Mouse (Mus musculus) neural tube, embryonic 12.5 days (tissue): ENCODE results near the gene Rap2c. TPM values are rescaled to one million over a fixed set of nuclear protein-coding genes. Genes with fewer than 3 reads are reported as not detected.

ENCODE experiments used
- ATAC-seq: fragments of 200-750 bp; cut with Nextera tagmentation; 2 replicates; pipeline ENCODE4 v1.8.0; 2017; ENCODE audit warnings: low read depth, mild to moderate bottlenecking, moderate TSS enrichment, moderate library complexity; ENCODE audit not compliant: low FRiP score
- H3K27ac ChIP-seq: fragments of 300-500 bp; sonication (generic); 2 replicates; pipeline ENCODE4 v1.5.1; 2016
- H3K27me3 ChIP-seq: fragments of 300-500 bp; sonication (generic); replicated peaks from 2 replicates; pipeline ENCODE4 v1.6.1; 2016; ENCODE audit warnings: mild to moderate bottlenecking
- H3K36me3 ChIP-seq: fragments of 300-500 bp; sonication (generic); 2 replicates; pipeline ENCODE4 v1.6.1; 2016; ENCODE audit warnings: mild to moderate bottlenecking
- H3K4me1 ChIP-seq: fragments of 300-500 bp; sonication (generic); 2 replicates; pipeline ENCODE4 v1.6.1; 2016
- H3K4me2 ChIP-seq: fragments of 300-500 bp; sonication (generic); replicated peaks from 2 replicates; pipeline ENCODE4 v1.6.1; 2016; ENCODE audit warnings: mild to moderate bottlenecking
- H3K4me3 ChIP-seq: fragments of 300-500 bp; sonication (generic); 2 replicates; pipeline ENCODE4 v1.5.1; 2016
- H3K9ac ChIP-seq: fragments of 300-500 bp; sonication (generic); 2 replicates; pipeline ENCODE4 v1.6.1; 2016; ENCODE audit warnings: mild to moderate bottlenecking
- H3K9me3 ChIP-seq: fragments of 300-500 bp; sonication (generic); 2 replicates; pipeline ENCODE4 v1.6.1; 2016; ENCODE audit warnings: mild to moderate bottlenecking
- WGBS: fragments of 180-500 bp; shearing (Covaris S2); methylation state at CpG from one replicate; pipeline ENCODE4 v1.1.7; 2016; 5-methylcytosine and 5-hydroxymethylcytosine counted together
- polyA plus RNA-seq: library from polyadenylated mRNA; unstranded; fragments of >200 nt; fragmentation: Nextera tagmentation; extraction: Ambion mirVana; gene quantifications from 2 replicates; pipeline ENCODE4 v1.2.1, GENCODE M21; 2016

The Rap2c gene
- polyA plus RNA-seq, 1 experiment from 2014 or later, result 25.8 TPM

- no peaks in the 10 kb centered on the region for H3K27me3 ChIP-seq
- H3K9ac ChIP-seq, result no peak overlapping the region
- no peaks in the 10 kb centered on the region for H3K4me1 ChIP-seq
- H3K4me2 ChIP-seq, result peak overlapping the region; percentile 62
- no peak overlapping the region for H3K27ac ChIP-seq
- H3K9me3 ChIP-seq, result no peaks in the 10 kb centered on the region
- 36% methylated on average over 12 of the region's 12 CpGs for WGBS
- H3K4me3 ChIP-seq, result peak overlapping the region; percentile 56
- no peaks in the 10 kb centered on the region for H3K36me3 ChIP-seq
- ATAC-seq, result no peak
Observed at GRCm38 (mm10) chrX:51016926-51017325, 892 bp downstream of the Rap2c start.

- Histone ChIP-seq H3K4me3 (no peak overlapping the region), H3K27me3 (no peaks in the 10 kb centered on the region), H3K4me1 (no peaks in the 10 kb centered on the region), H3K9me3 (no peaks in the 10 kb centered on the region), H3K27ac (no peak overlapping the region), H3K9ac (no peak overlapping the region), H3K4me2 (no peak overlapping the region), H3K36me3 (no peaks in the 10 kb centered on the region)
- no peak for ATAC-seq
- WGBS, result 72% methylated on average over 2 of the region's 2 CpGs
Observed at GRCm38 (mm10) chrX:51012280-51012679, 5.5 kb downstream of the Rap2c start.

DNA sequence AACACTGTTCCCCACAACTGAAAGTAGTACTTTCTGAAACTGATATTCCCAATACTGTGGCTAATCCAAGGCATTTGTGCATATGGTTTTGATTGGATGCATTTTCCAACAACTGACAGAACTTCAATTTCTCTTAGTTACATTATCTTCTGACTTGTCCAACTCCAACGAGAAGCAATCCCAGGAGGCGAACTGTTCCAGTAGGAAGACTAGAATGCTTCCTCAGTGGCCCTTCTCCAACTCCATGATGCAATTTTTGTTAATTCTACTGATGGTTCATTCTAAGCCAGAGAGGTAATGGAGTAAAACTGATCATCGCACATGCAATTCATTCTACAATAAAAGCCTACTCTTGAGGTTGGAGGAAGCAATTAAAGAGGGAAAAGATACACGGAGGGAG, 7.5 kb downstream of the Rap2c start:
- WGBS, result 81% methylated on average over 4 of the region's 4 CpGs
- Histone ChIP-seq H3K4me3 (no peak overlapping the region), H3K4me2 (no peak overlapping the region), H3K4me1 (no peaks in the 10 kb centered on the region), H3K27me3 (no peaks in the 10 kb centered on the region), H3K27ac (no peak overlapping the region), H3K9me3 (no peaks in the 10 kb centered on the region), H3K9ac (no peak overlapping the region), H3K36me3 (no peaks in the 10 kb centered on the region)
- ATAC-seq, result no peak

- H3K27me3 ChIP-seq, result no peaks in the 10 kb centered on the region
- H3K4me2 ChIP-seq, result no peak overlapping the region
- H3K9ac ChIP-seq, result no peak overlapping the region
- ATAC-seq, result no peak
- WGBS, result 85% methylated on average over 6 of the region's 6 CpGs
- H3K4me1 ChIP-seq, result no peaks in the 10 kb centered on the region
- H3K27ac ChIP-seq, result no peak overlapping the region
- no peak overlapping the region for H3K4me3 ChIP-seq
- H3K36me3 ChIP-seq, result no peaks in the 10 kb centered on the region
- no peaks in the 10 kb centered on the region for H3K9me3 ChIP-seq
Observed at GRCm38 (mm10) chrX:51000791-51001190, 17.0 kb downstream of the Rap2c start.

DNA sequence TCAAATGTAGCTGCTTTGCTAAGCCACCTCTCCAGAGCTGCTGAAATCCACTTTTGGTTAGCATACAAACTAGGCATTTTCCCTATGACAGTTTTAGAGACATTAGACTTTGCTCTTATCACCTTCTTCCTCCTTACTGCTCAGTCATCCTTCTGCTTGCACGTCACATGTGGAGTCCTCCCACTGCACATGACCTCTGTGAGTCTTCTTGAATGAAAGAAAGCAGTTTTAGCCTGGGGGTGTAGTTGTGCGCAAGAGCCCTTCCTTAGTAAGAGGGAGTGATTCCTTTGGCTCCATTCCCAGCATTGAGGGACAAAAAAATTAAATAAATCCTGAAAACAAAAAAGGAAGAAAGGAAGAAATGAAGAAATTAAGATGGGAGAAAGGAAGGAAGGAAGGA, 22.5 kb downstream of the Rap2c start:
- H3K9me3 ChIP-seq, result no peaks in the 10 kb centered on the region
- 84% methylated on average over 2 of the region's 2 CpGs for WGBS
- no peaks in the 10 kb centered on the region for H3K27me3 ChIP-seq
- no peak overlapping the region for H3K27ac ChIP-seq
- no peaks in the 10 kb centered on the region for H3K36me3 ChIP-seq
- no peak overlapping the region for H3K4me2 ChIP-seq
- H3K4me3 ChIP-seq, result no peak overlapping the region
- no peak overlapping the region for H3K9ac ChIP-seq
- ATAC-seq, result no peak
- H3K4me1 ChIP-seq, result no peaks in the 10 kb centered on the region

DNA sequence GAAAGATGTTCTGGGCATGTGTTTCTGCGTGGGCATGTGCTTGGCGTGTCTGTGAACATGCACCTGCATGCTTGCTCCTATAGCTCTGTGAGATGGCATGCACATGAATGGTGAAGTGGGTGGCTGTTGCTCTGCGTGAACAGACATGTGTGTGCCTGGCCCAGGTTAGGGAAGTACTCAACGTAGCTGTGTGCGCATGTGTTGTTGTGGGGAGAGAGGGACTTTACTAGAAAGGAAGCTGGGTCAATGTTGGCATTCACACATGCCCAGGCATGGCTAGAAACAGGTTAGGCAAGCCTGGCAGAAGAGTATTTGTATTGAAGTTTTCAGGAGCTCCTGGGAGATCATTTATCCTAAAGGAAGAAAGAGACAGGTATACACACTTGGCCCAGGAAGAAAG, 26.5 kb downstream of the Rap2c start:
- no peak overlapping the region for H3K4me3 ChIP-seq
- H3K4me2 ChIP-seq, result no peak overlapping the region
- no peaks in the 10 kb centered on the region for H3K4me1 ChIP-seq
- no peaks in the 10 kb centered on the region for H3K9me3 ChIP-seq
- WGBS, result 94% methylated on average over 5 of the region's 5 CpGs
- no peaks in the 10 kb centered on the region for H3K36me3 ChIP-seq
- no peak overlapping the region for H3K9ac ChIP-seq
- H3K27me3 ChIP-seq, result no peaks in the 10 kb centered on the region
- ATAC-seq, result no peak
- H3K27ac ChIP-seq, result no peak overlapping the region

DNA sequence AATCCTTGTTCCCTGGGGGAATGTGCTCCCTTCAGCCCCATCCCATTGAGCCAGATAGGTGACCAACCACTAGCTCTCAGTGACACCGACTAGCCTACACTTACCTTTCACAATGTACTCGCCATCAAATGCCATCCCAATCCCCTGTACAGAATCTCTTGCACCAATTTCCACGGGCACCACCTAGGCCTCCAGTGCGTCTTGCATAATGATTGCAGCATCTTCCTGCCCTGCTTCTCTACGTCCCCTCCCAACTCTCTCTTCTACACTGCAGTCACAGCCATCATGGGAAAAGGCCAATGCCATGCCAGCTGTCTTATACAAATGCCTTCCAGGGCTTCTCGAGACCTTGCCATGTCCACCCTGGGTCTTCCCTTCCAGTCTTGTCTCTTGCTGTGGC, 27.9 kb downstream of the Rap2c start:
- no peaks in the 10 kb centered on the region for H3K36me3 ChIP-seq
- WGBS, result 86% methylated on average over 6 of the region's 6 CpGs
- no peak overlapping the region for H3K9ac ChIP-seq
- H3K27me3 ChIP-seq, result no peaks in the 10 kb centered on the region
- ATAC-seq, result no peak
- no peak overlapping the region for H3K27ac ChIP-seq
- H3K4me3 ChIP-seq, result no peak overlapping the region
- no peaks in the 10 kb centered on the region for H3K9me3 ChIP-seq
- H3K4me2 ChIP-seq, result no peak overlapping the region
- H3K4me1 ChIP-seq, result no peaks in the 10 kb centered on the region

GRCm38 (mm10) chrX:50988581-50988980, 29.2 kb downstream of the Rap2c start:
- Histone ChIP-seq H3K36me3 (no peaks in the 10 kb centered on the region), H3K9ac (no peak overlapping the region), H3K4me3 (no peak overlapping the region), H3K4me2 (no peak overlapping the region), H3K27me3 (no peaks in the 10 kb centered on the region), H3K27ac (no peak overlapping the region), H3K4me1 (no peaks in the 10 kb centered on the region), H3K9me3 (no peaks in the 10 kb centered on the region)
- no peak for ATAC-seq
- WGBS, result 68% methylated on average over 1 of the region's 1 CpGs

DNA sequence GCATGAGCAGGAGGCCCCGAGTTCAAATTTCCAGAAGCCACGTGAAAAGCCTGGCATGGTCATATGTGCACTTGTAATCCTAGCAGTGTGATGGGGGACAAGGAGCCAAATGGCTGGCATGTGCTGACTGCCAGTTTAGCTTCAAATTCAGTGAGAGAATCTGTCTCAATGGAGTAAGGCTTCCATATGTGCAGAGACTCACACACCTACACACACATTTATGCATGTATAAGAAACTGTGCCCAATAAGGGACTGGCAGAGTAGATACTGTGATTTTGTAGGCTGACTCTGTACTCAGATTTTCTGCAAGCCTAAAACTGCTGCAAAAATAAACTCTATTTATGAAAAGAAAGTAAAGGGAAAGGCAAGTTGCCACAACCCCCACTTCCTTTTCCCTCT, 39.4 kb downstream of the Rap2c start:
- Histone ChIP-seq H3K36me3 (no peaks in the 10 kb centered on the region), H3K27me3 (no peaks in the 10 kb centered on the region), H3K9me3 (no peaks in the 10 kb centered on the region), H3K9ac (no peak overlapping the region), H3K4me1 (no peaks in the 10 kb centered on the region), H3K4me3 (no peak overlapping the region), H3K27ac (no peak overlapping the region), H3K4me2 (no peak overlapping the region)
- ATAC-seq, result no peak
- 79% methylated on average over 2 of the region's 2 CpGs for WGBS

- Histone ChIP-seq H3K27ac (no peak overlapping the region), H3K27me3 (no peaks in the 10 kb centered on the region), H3K36me3 (no peaks in the 10 kb centered on the region), H3K9ac (no peak overlapping the region), H3K9me3 (no peaks in the 10 kb centered on the region), H3K4me2 (no peak overlapping the region), H3K4me3 (no peak overlapping the region), H3K4me1 (no peaks in the 10 kb centered on the region)
- 86% methylated on average over 4 of the region's 4 CpGs for WGBS
- ATAC-seq, result no peak
Observed at GRCm38 (mm10) chrX:50972145-50972544, 45.7 kb downstream of the Rap2c start.

DNA sequence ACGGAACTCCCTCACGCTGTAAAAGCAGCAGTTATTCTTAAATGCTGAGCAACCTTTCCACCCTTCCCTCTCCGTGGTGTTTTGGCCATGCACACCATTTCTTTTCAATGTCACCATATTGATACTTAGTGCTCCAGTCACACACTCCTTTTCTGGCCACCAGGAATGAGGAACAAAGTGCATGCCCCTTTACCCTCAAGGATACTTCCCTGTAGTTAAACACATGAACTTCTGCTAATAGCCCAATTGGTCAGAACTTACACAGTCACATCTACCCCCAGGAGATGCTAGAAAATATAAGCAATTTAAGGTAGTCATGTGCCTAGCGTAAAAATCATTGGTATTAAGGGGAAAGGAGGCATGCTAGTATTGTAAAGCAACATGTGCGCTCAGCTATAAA, 47.9 kb downstream of the Rap2c start:
- no peak for ATAC-seq
- H3K27ac ChIP-seq, result no peak overlapping the region
- no peaks in the 10 kb centered on the region for H3K27me3 ChIP-seq
- H3K9ac ChIP-seq, result no peak overlapping the region
- H3K4me2 ChIP-seq, result no peak overlapping the region
- H3K4me3 ChIP-seq, result no peak overlapping the region
- H3K4me1 ChIP-seq, result no peaks in the 10 kb centered on the region
- H3K9me3 ChIP-seq, result no peaks in the 10 kb centered on the region
- H3K36me3 ChIP-seq, result no peaks in the 10 kb centered on the region
- 85% methylated on average over 5 of the region's 5 CpGs for WGBS

DNA sequence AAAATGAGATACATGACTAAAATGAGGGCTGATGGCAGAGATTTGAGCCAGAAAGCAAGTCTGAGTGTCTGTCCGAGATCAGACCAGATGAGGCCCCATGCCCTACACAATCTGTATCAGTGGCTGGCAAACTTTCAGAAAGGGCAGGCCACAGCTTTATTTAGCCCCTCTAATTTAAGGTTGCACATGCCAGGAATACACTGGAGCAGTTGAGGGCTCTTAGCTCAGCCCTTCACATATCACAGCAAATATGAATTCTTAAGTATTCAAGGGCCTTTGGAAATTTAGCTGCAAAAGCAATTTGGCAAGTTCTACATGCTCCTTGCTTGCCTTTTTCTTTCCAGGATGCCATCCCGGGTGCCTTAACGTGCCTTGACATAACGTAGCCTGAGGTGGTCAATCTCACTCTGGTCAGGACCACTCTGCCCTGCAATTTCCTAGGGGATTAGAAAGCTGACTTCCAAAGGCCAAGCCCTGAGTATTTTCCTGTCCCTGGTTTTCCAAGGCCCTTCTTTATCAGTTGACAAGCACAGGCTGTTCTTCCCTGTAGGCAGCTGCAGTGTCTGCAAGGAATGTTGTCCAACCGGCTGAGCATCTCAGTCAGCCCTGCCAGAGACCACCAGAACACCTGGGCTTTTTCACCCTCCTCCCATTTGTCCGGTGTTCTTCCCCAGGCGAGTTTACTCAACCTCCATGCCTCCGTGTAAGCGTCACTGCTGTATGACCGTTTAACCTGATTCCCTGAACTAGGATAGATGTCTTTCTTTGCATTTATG, 49.5 kb downstream of the Rap2c start:
- no peaks in the 10 kb centered on the region for H3K27me3 ChIP-seq
- no peaks in the 10 kb centered on the region for H3K9me3 ChIP-seq
- no peak for ATAC-seq
- no peak overlapping the region for H3K4me3 ChIP-seq
- H3K9ac ChIP-seq, result no peak overlapping the region
- H3K27ac ChIP-seq, result no peak overlapping the region
- 78% methylated on average over 10 of the region's 10 CpGs for WGBS
- H3K4me2 ChIP-seq, result no peak overlapping the region
- no peaks in the 10 kb centered on the region for H3K4me1 ChIP-seq
- no peaks in the 10 kb centered on the region for H3K36me3 ChIP-seq

DNA sequence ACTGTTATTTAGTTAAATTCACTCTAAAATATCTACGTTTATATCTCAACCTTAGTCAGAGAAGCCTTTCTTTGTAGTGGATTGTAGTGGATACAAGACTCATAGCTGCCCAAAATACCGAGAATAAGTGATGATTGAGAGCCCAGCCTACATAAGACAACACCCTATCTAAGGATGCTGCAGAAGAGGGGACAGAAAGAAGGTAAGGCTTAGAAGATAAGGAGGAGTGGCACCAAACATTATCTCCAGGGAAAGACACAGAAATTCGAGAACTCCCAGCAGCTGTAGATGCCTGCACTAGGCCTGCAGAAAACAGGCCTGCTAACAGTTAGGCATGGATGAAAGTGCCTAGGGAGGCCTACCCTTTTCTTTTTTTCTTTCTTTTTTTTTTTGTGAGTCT, 52.7 kb downstream of the Rap2c start:
- Histone ChIP-seq H3K4me1 (no peaks in the 10 kb centered on the region), H3K36me3 (no peaks in the 10 kb centered on the region), H3K4me3 (no peak overlapping the region), H3K9ac (no peak overlapping the region), H3K4me2 (no peak overlapping the region), H3K9me3 (no peaks in the 10 kb centered on the region), H3K27me3 (no peaks in the 10 kb centered on the region), H3K27ac (no peak overlapping the region)
- WGBS, result 76% methylated on average over 3 of the region's 3 CpGs
- no peak for ATAC-seq
